Comparison of ENCODE assay signal across 8 mouse cellular contexts in genomic region chr5:137600281-137600618, GRCm38 (mm10). TPM values are rescaled to one million over a fixed set of nuclear protein-coding genes. Genes with fewer than 3 reads are reported as not detected.
DNase-seq lines count a peak whose midpoint lies in the region; ATAC-seq and TF ChIP-seq lines count a peak whose summit lies in the region.

No protein-coding gene starts in this region.

- peak overlapping the region; percentile 74 for H3K9ac ChIP-seq in heart, postnatal 0 days (replicated peaks; ENCODE audit: low read depth, low read length)
- H3K9ac ChIP-seq in hindbrain, embryonic 14.5 days: peak overlapping the region; percentile 82
- peak overlapping the region; percentile 82 for H3K9ac ChIP-seq in midbrain, embryonic 13.5 days (replicated peaks)

- H3K4me2 ChIP-seq in heart, postnatal 0 days (ENCODE audit: low read depth, low read length): peak overlapping the region; percentile 92
- H3K4me2 ChIP-seq in hindbrain, embryonic 14.5 days (replicated peaks): peak overlapping the region; percentile 83
- peak overlapping the region; percentile 87 for H3K4me2 ChIP-seq in midbrain, embryonic 13.5 days (replicated peaks)

- H3K4me3 ChIP-seq in heart, postnatal 0 days (ENCODE audit: low read depth, low read length): peak overlapping the region; percentile 68
- peak overlapping the region; percentile 95 for H3K4me3 ChIP-seq in bone marrow, adult 2 months (replicated peaks; ENCODE audit: control insufficient read depth, low read depth, low read length)
- H3K4me3 ChIP-seq in hindbrain, embryonic 14.5 days (replicated peaks; ENCODE audit: low read length): peak overlapping the region; percentile 61
- peak overlapping the region; percentile 69 for H3K4me3 ChIP-seq in midbrain, embryonic 13.5 days (replicated peaks)

- H3K27me3 ChIP-seq in heart, postnatal 0 days (ENCODE audit: control insufficient read depth, insufficient read depth, low read length): no peaks in the 10 kb centered on the region
- no peaks in the 10 kb centered on the region for H3K27me3 ChIP-seq in hindbrain, embryonic 14.5 days (ENCODE audit: control insufficient read depth, insufficient read depth, low read length)
- no peaks in the 10 kb centered on the region for H3K27me3 ChIP-seq in midbrain, embryonic 13.5 days

- peaks cover 13% of the 10 kb centered on the region; the same call in 1 of the 2 replicates for H3K4me1 ChIP-seq in heart, postnatal 0 days (ENCODE audit: control insufficient read depth, insufficient read depth)
- peaks cover 10% of the 10 kb centered on the region for H3K4me1 ChIP-seq in bone marrow, adult 2 months (ENCODE audit: control insufficient read depth, insufficient read depth, low read length)
- peaks cover 12% of the 10 kb centered on the region for H3K4me1 ChIP-seq in hindbrain, embryonic 14.5 days (replicated peaks; ENCODE audit: control insufficient read depth, insufficient read depth, low read length)
- peaks cover 42% of the 10 kb centered on the region for H3K4me1 ChIP-seq in midbrain, embryonic 13.5 days (replicated peaks)

- H3K9me3 ChIP-seq in heart, postnatal 0 days (replicated peaks; ENCODE audit: control insufficient read depth, low read length): no peaks in the 10 kb centered on the region
- H3K9me3 ChIP-seq in hindbrain, embryonic 14.5 days (ENCODE audit: control insufficient read depth, low read length): no peaks in the 10 kb centered on the region
- no peaks in the 10 kb centered on the region for H3K9me3 ChIP-seq in midbrain, embryonic 13.5 days

- 3% methylated on average over 19 of the region's 19 CpGs for WGBS in heart, postnatal 0 days
- 2% methylated on average over 19 of the region's 19 CpGs for WGBS in bone marrow, adult 2 months
- WGBS in hindbrain, embryonic 14.5 days: 2% methylated on average over 19 of the region's 19 CpGs
- 2% methylated on average over 19 of the region's 19 CpGs for WGBS in midbrain, embryonic 13.5 days

- no peak for DNase-seq in heart, postnatal 0 days (ENCODE audit: low spot score)
- DNase-seq in heart, adult 11 months: no peak
- DNase-seq in hindbrain, embryonic 14.5 days (ENCODE audit: low spot score): no peak
- DNase-seq in B cell, adult 2 months: no peak

- no peak for TF ChIP-seq CTCF in heart, postnatal 0 days (IDR thresholded peaks at IDR 0.05; ENCODE audit: low read depth)
- no peak for TF ChIP-seq CTCF in bone marrow, adult 2 months (IDR thresholded peaks at IDR 0.05; ENCODE audit: control insufficient read depth, insufficient read depth, low read length)

- TF ChIP-seq POLR2A in bone marrow, adult 2 months (IDR thresholded peaks at IDR 0.05; ENCODE audit: borderline replicate concordance, control insufficient read depth, low read depth, low read length): no peak

- H3K27ac ChIP-seq in heart, postnatal 0 days (ENCODE audit: low read depth): peak overlapping the region; percentile 50; the same call in 1 of the 2 replicates
- H3K27ac ChIP-seq in bone marrow, adult 2 months (ENCODE audit: control insufficient read depth, insufficient read depth, low read depth, low read length, poor library complexity): peak overlapping the region; percentile 61
- H3K27ac ChIP-seq in hindbrain, embryonic 14.5 days: peak overlapping the region; percentile 83; the same call in 1 of the 2 replicates
- peak overlapping the region; percentile 84 for H3K27ac ChIP-seq in midbrain, embryonic 13.5 days

- peaks cover 14% of the 10 kb centered on the region for H3K36me3 ChIP-seq in heart, postnatal 0 days (replicated peaks; ENCODE audit: control insufficient read depth, insufficient read depth, low read length)
- H3K36me3 ChIP-seq in hindbrain, embryonic 14.5 days (replicated peaks; ENCODE audit: control insufficient read depth, insufficient read depth): peaks cover 12% of the 10 kb centered on the region; the same call in 1 of the 2 replicates
- H3K36me3 ChIP-seq in midbrain, embryonic 13.5 days: peaks cover 15% of the 10 kb centered on the region

- no peak for TF ChIP-seq EP300 in heart, postnatal 0 days (IDR thresholded peaks at IDR 0.05; ENCODE audit: low read depth)

- peak; percentile 24 for ATAC-seq in heart, postnatal 0 days (ENCODE audit: insufficient read depth, low read depth)
- no peak; the same call in 1 of the 2 replicates for ATAC-seq in hindbrain, embryonic 14.5 days (ENCODE audit: low FRiP score)
- ATAC-seq in midbrain, embryonic 13.5 days: no peak; the same call in 1 of the 2 replicates
- ATAC-seq in frontal cortex, adult (ENCODE audit: low TSS enrichment): no peak; the same call in 1 of the 2 replicates
- ATAC-seq in granulocyte monocyte progenitor cell, adult 5-6 weeks (replicated peaks; ENCODE audit: poor library complexity, severe bottlenecking): no peak

RNA-seq across cellular contexts. Expression of gene Mospd3, which starts 0.6 kb away (rescaled TPM):
- total RNA-seq in heart, postnatal 0 days (2014; rRNA removed; ENCODE audit: low replicate concordance): 9.3 TPM in 1 of 2 replicates, not detected in the other
- 18.3 and 19.7 TPM in 2 replicates for polyA plus RNA-seq in heart, postnatal 0 days (2015; fragmentation: Nextera tagmentation; extraction: Ambion mirVana)
- polyA plus RNA-seq in bone marrow, adult 2 months (2011; ENCODE audit: insufficient read depth, insufficient read length, low replicate concordance, missing spikeins): 25.4 and 29.1 TPM in 2 replicates
- 81.7 and 85.4 TPM in 2 replicates for polyA plus RNA-seq in hindbrain, embryonic 14.5 days (2014; fragmentation: Nextera tagmentation; extraction: Ambion mirVana)
- polyA plus RNA-seq in midbrain, embryonic 13.5 days (2015; fragmentation: Nextera tagmentation; extraction: Ambion mirVana): 37.6 and 43.1 TPM in 2 replicates
- 146 and 159 TPM in 2 replicates for total RNA-seq in granulocyte monocyte progenitor cell, adult 5-6 weeks (2014; fragmentation: Nextera tagmentation)
- total RNA-seq in granulocyte monocyte progenitor cell, adult 5-6 weeks (2017): 4.0 and 7.4 TPM in 2 replicates

RNA-seq across cellular contexts. Expression of gene Pcolce, which starts 13.3 kb away (rescaled TPM):
- total RNA-seq in heart, postnatal 0 days (2014; rRNA removed; ENCODE audit: low replicate concordance): 172 and 201 TPM in 2 replicates
- polyA plus RNA-seq in heart, postnatal 0 days (2015; fragmentation: Nextera tagmentation; extraction: Ambion mirVana): 116 and 122 TPM in 2 replicates
- 17.2 and 23.4 TPM in 2 replicates for polyA plus RNA-seq in bone marrow, adult 2 months (2011; ENCODE audit: insufficient read depth, insufficient read length, low replicate concordance, missing spikeins)
- polyA plus RNA-seq in hindbrain, embryonic 14.5 days (2014; fragmentation: Nextera tagmentation; extraction: Ambion mirVana): 23.9 and 28.5 TPM in 2 replicates
- 9.0 and 10.5 TPM in 2 replicates for polyA plus RNA-seq in midbrain, embryonic 13.5 days (2015; fragmentation: Nextera tagmentation; extraction: Ambion mirVana)
- not detected in 2 replicates for total RNA-seq in granulocyte monocyte progenitor cell, adult 5-6 weeks (2014; fragmentation: Nextera tagmentation)
- total RNA-seq in granulocyte monocyte progenitor cell, adult 5-6 weeks (2017): 0.62 TPM in 1 of 2 replicates, not detected in the other

RNA-seq across cellular contexts. Expression of gene Fbxo24, which starts 28.6 kb away (rescaled TPM):
- total RNA-seq in heart, postnatal 0 days (2014; rRNA removed; ENCODE audit: low replicate concordance): 0.65 TPM in 1 of 2 replicates, not detected in the other
- 0.11 and 0.16 TPM in 2 replicates for polyA plus RNA-seq in heart, postnatal 0 days (2015; fragmentation: Nextera tagmentation; extraction: Ambion mirVana)
- polyA plus RNA-seq in bone marrow, adult 2 months (2011; ENCODE audit: insufficient read depth, insufficient read length, low replicate concordance, missing spikeins): 0.41 TPM in 1 of 2 replicates, not detected in the other
- 0.12 TPM in 1 of 2 replicates, not detected in the other for polyA plus RNA-seq in hindbrain, embryonic 14.5 days (2014; fragmentation: Nextera tagmentation; extraction: Ambion mirVana)
- 0.23 and 0.32 TPM in 2 replicates for polyA plus RNA-seq in midbrain, embryonic 13.5 days (2015; fragmentation: Nextera tagmentation; extraction: Ambion mirVana)
- total RNA-seq in granulocyte monocyte progenitor cell, adult 5-6 weeks (2014; fragmentation: Nextera tagmentation): not detected in 2 replicates
- total RNA-seq in granulocyte monocyte progenitor cell, adult 5-6 weeks (2017): not detected in 2 replicates

RNA-seq across cellular contexts. Expression of gene Lrch4, which starts 28.7 kb away (rescaled TPM):
- total RNA-seq in heart, postnatal 0 days (2014; rRNA removed; ENCODE audit: low replicate concordance): 12.7 and 19.7 TPM in 2 replicates
- polyA plus RNA-seq in heart, postnatal 0 days (2015; fragmentation: Nextera tagmentation; extraction: Ambion mirVana): 15.9 and 17.8 TPM in 2 replicates
- polyA plus RNA-seq in bone marrow, adult 2 months (2011; ENCODE audit: insufficient read depth, insufficient read length, low replicate concordance, missing spikeins): 36.1 and 108 TPM in 2 replicates
- polyA plus RNA-seq in hindbrain, embryonic 14.5 days (2014; fragmentation: Nextera tagmentation; extraction: Ambion mirVana): 19.0 and 23.4 TPM in 2 replicates
- 18.7 and 21.4 TPM in 2 replicates for polyA plus RNA-seq in midbrain, embryonic 13.5 days (2015; fragmentation: Nextera tagmentation; extraction: Ambion mirVana)
- total RNA-seq in granulocyte monocyte progenitor cell, adult 5-6 weeks (2014; fragmentation: Nextera tagmentation): 57.4 and 73.0 TPM in 2 replicates
- 34.6 and 42.2 TPM in 2 replicates for total RNA-seq in granulocyte monocyte progenitor cell, adult 5-6 weeks (2017)

RNA-seq across cellular contexts. Expression of gene Gm20605, which starts 28.7 kb away (rescaled TPM):
- total RNA-seq in heart, postnatal 0 days (2014; rRNA removed; ENCODE audit: low replicate concordance): 1.6 and 5.3 TPM in 2 replicates
- 1.8 and 2.5 TPM in 2 replicates for polyA plus RNA-seq in heart, postnatal 0 days (2015; fragmentation: Nextera tagmentation; extraction: Ambion mirVana)
- polyA plus RNA-seq in bone marrow, adult 2 months (2011; ENCODE audit: insufficient read depth, insufficient read length, low replicate concordance, missing spikeins): 24.9 and 41.6 TPM in 2 replicates
- 5.3 and 6.5 TPM in 2 replicates for polyA plus RNA-seq in hindbrain, embryonic 14.5 days (2014; fragmentation: Nextera tagmentation; extraction: Ambion mirVana)
- polyA plus RNA-seq in midbrain, embryonic 13.5 days (2015; fragmentation: Nextera tagmentation; extraction: Ambion mirVana): 9.2 and 9.9 TPM in 2 replicates
- 13.2 and 16.4 TPM in 2 replicates for total RNA-seq in granulocyte monocyte progenitor cell, adult 5-6 weeks (2014; fragmentation: Nextera tagmentation)
- 0.62 and 3.6 TPM in 2 replicates for total RNA-seq in granulocyte monocyte progenitor cell, adult 5-6 weeks (2017)
